Mouse (Mus musculus) heart, adult 2 months (tissue): ENCODE data around the gene Nyap1. TPM values are rescaled to one million over a fixed set of nuclear protein-coding genes. Genes with fewer than 3 reads are reported as not detected.

Experiments
- DNase-seq, 2 experiments: peaks; one replicate each; pipeline ENCODE4 v3.0.0; 2021
- H3K27ac ChIP-seq: fragments of 200-600 bp; 2 replicates; pipeline ENCODE4 v1.8.1; 2022
- H3K27me3 ChIP-seq: fragments of 200-500 bp; 2 replicates; pipeline ENCODE4 v1.6.1; 2012; ENCODE audit warnings: mild to moderate bottlenecking, low read length, inconsistent platforms, mixed read lengths; ENCODE audit not compliant: control insufficient read depth, insufficient read depth
- H3K36me3 ChIP-seq: fragments of 200-500 bp; 2 replicates; pipeline ENCODE4 v1.6.1; 2012; ENCODE audit warnings: low read length, inconsistent platforms; ENCODE audit not compliant: control insufficient read depth, insufficient read depth
- H3K4me1 ChIP-seq: fragments of 200-500 bp; 2 replicates; pipeline ENCODE4 v1.6.1; 2011; ENCODE audit warnings: low read length; ENCODE audit not compliant: control insufficient read depth, insufficient read depth
- H3K4me3 ChIP-seq: fragments of 200-600 bp; 2 replicates; pipeline ENCODE4 v1.8.1; 2022
- H3K79me2 ChIP-seq: fragments of 200-500 bp; replicated peaks from 2 replicates; pipeline ENCODE4 v1.6.1; 2012; ENCODE audit warnings: mild to moderate bottlenecking, inconsistent platforms, low read length, moderate library complexity, mixed read lengths; ENCODE audit not compliant: control insufficient read depth, insufficient read depth
- H3K9ac ChIP-seq: fragments of 200-500 bp; 2 replicates; pipeline ENCODE4 v1.6.1; 2012; ENCODE audit warnings: low read depth, mild to moderate bottlenecking, control low read depth, inconsistent platforms, low read length, mixed read lengths
- CTCF ChIP-seq: fragments of 200-600 bp; IDR thresholded peaks from 2 replicates; pipeline ENCODE4 v1.8.1; 2022; ENCODE audit warnings: antibody characterized with exemption, mild to moderate bottlenecking, moderate library complexity
- EP300 ChIP-seq: fragments of 200-500 bp; IDR thresholded peaks from 2 replicates; pipeline ENCODE4 v1.6.1; 2011; ENCODE audit warnings: low read depth, low read length, control low read depth; ENCODE audit not compliant: insufficient read depth
- POLR2A ChIP-seq: fragments of 200-500 bp; IDR thresholded peaks from 2 replicates; pipeline ENCODE4 v1.6.1; 2011; ENCODE audit warnings: mild to moderate bottlenecking, low read depth, low read length, control low read depth; ENCODE audit not compliant: insufficient read depth
- WGBS: fragments of 180-500 bp; shearing (Covaris S2); methylation state at CpG from one replicate; pipeline ENCODE4 v1.1.7; 2018; 5-methylcytosine and 5-hydroxymethylcytosine counted together
- intact Hi-C: fragments of 180-260 bp; cut with DNase I; formaldehyde crosslinking; loops from one replicate; pipeline ENCODE4 v1.15.1; 2025
- polyA plus RNA-seq: library from polyadenylated mRNA; depleted of rRNA; stranded (reverse); fragments of >200 nt; gene quantifications from 2 replicates; pipeline ENCODE4 v1.2.3, GENCODE M21; 2012
- total RNA-seq, 2 experiments: library from RNA; stranded (reverse); gene quantifications; 2 replicates each; pipeline ENCODE4 v1.2.3; 2021

Nyap1 gene
- total and polyA plus RNA-seq, 3 experiments = 0.94 to 1.7 (median 1.2) TPM

DNA sequence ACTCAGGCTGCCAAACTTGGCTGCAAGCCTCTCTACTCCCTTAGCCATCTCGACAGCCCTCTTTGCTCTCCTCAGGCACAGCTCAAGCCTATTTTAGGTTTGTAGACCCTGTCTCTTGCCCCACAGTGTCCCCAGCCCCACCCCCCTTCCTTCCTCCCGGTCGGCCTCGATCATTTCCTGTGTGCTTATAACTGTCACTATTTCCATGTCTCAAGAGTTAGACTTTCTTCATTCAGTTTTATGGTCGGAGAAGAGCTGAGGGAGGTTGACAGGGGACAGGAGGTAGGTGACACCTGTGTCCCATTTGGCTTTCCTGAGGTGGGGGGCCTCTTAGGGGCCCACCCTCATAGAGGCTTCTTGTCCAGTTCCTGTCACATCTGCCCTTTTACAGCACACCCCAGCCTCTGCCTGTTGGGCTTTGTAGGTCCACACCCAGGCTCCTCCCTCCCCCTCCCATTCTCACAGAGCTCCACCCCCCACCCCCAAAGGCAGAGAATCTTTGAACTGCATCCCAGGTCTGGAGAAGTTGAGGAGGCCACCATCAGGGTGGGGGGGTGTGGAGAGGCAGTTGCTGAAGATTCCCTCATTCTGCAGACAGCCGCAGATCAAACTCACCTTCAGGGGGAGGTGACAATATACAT is 7.9 kb upstream of the Nyap1 start:
- peaks cover 12% of the 10 kb centered on the region for H3K4me1 ChIP-seq
- peak overlapping the region; percentile 37 for H3K4me3 ChIP-seq
- TF ChIP-seq EP300 (0 out of 2 replicates have a peak, but pooled peaks have one; percentile 15), POLR2A (peak; percentile 44; the same call in 1 of the 2 replicates), CTCF (no peak)
- intact Hi-C loops = loop anchor here (5.0 kb wide), 2 partner anchors 217 to 237 kb away; partner anchors contain the start of genes Epo and Gnb2
- H3K36me3 ChIP-seq = peaks cover 18% of the 10 kb centered on the region; the same call in 1 of the 2 replicates
- no peaks in the 10 kb centered on the region for H3K79me2 ChIP-seq
- no peaks in the 10 kb centered on the region for H3K27me3 ChIP-seq
- H3K9ac ChIP-seq = peak overlapping the region; percentile 37; the same call in 1 of the 2 replicates
- H3K27ac ChIP-seq = peak overlapping the region; percentile 99
- 9% methylated on average over 6 of the region's 6 CpGs for WGBS
- DNase-seq = peak; percentile 37 to 40

DNA sequence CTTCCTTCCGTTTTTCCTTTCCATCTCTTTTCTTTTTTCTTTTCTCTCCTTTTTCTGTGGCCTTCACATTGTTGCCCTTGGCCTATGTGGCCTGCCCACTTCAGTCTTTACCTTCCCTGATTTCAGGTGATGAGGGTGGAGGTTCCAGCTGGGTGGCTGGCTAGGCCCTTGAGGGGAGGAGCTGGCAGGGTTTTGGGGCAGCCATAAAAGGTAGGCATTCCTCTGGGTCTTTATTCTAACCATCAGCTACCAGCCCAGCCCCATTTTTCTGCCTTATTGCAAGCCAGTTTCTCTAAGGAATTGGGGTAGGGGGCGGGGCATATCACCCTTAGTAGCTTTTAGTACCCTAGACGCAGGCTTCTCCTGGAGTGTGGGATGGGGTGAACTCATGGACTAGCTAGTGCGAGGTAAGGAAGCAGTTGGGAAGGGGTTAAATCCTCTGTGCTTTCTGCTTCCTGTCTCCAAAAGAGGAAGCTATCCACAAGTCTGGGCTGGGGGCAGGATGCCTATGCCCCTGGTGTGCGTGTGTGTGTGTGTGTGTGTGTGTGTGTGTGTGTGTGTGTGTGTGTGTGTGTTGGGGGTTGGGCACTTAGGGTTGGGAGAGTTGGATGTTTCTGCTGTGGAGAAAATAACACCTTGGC is 6.8 kb upstream of the Nyap1 start:
- Histone ChIP-seq H3K27ac (peak overlapping the region; percentile 99), H3K79me2 (no peaks in the 10 kb centered on the region), H3K9ac (peak overlapping the region; percentile 56), H3K4me1 (peaks cover 10% of the 10 kb centered on the region), H3K4me3 (peak overlapping the region; percentile 44), H3K36me3 (peaks cover 13% of the 10 kb centered on the region; the same call in 1 of the 2 replicates), H3K27me3 (no peaks in the 10 kb centered on the region)
- TF ChIP-seq POLR2A = no peak
- no peak for TF ChIP-seq CTCF
- TF ChIP-seq EP300 = 0 out of 2 replicates have a peak, but pooled peaks have one; percentile 27
- intact Hi-C loops = loop anchor here (5.0 kb wide), 2 partner anchors 216 to 236 kb away; partner anchors contain the start of genes Epo and Gnb2
- WGBS = 10% methylated on average over 5 of the region's 5 CpGs
- DNase-seq = peak; percentile 53 to 67

DNA sequence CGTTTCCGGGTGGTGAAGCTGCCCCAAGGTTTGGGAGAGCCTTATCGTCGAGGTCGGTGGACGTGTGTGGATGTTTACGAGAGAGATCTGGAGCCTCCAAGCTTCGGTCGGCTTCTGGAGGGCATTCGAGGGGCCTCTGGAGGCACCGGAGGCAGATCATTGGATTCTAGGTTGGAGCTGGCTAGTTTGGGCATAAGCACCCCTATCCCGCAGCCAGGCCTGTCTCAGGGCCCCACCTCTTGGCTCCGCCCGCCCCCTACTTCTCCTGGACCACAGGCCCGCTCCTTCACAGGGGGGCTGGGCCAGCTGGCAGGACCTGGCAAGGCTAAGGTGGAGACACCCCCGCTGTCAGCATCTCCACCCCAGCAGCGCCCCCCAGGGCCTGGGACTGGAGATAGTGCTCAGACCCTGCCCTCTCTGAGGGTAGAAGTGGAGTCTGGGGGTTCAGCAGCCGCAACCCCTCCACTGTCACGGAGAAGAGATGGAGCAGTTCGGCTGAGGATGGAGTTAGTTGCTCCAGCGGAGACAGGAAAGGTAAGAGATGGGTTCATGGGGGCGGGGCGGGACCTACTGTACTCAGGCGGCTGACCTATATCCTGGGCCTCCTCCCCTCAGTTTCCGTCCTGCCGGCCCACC is 6.0 kb upstream of the Nyap1 start:
- WGBS = 2% methylated on average over 26 of the region's 26 CpGs
- H3K27me3 ChIP-seq = no peaks in the 10 kb centered on the region
- TF ChIP-seq POLR2A = no peak
- TF ChIP-seq EP300 = no peak
- peak; percentile 29 for TF ChIP-seq CTCF
- intact Hi-C loops = loop anchor here (5.0 kb wide), 2 partner anchors 215 to 235 kb away; partner anchors contain the start of genes Epo and Gnb2
- peaks cover 10% of the 10 kb centered on the region; the same call in 1 of the 2 replicates for H3K36me3 ChIP-seq
- peak overlapping the region; percentile 59 for H3K4me3 ChIP-seq
- H3K4me1 ChIP-seq = peaks cover 8% of the 10 kb centered on the region
- peak overlapping the region; percentile 99 for H3K27ac ChIP-seq
- peak overlapping the region; percentile 87 for H3K9ac ChIP-seq
- DNase-seq = peak; percentile 74 to 82
- H3K79me2 ChIP-seq = no peaks in the 10 kb centered on the region

DNA sequence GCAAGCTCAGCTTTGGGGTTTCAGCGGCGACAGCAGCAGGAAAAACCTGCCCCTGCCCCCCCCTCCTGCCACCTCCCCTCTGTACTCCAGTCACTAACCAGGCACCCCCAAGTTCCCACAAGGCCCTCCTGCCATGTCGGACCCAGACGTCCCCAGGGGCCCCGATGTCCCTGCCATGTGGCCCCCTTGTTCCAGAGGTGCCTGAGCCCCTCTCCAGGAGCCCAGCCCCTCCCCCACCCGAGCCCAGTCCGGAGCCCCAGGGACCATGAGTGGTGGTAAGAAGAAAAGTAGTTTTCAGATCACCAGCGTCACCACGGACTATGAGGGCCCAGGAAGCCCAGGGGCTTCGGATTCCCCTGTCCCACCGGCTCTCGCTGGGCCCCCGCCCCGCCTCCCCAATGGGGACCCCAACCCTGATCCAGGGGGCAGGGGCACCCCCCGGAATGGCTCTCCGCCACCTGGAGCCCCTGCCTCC is 5.5 kb upstream of the Nyap1 start:
- WGBS = 2% methylated on average over 16 of the region's 16 CpGs
- no peak for TF ChIP-seq POLR2A
- TF ChIP-seq CTCF = no peak
- TF ChIP-seq EP300 = no peak
- intact Hi-C loops = loop anchor here (5.0 kb wide), 2 partner anchors 215 to 235 kb away; partner anchors contain the start of genes Epo and Gnb2
- peak overlapping the region; percentile 87 for H3K9ac ChIP-seq
- H3K27ac ChIP-seq = peak overlapping the region; percentile 99
- no peaks in the 10 kb centered on the region for H3K27me3 ChIP-seq
- H3K4me3 ChIP-seq = peak overlapping the region; percentile 59
- peak; percentile 55 to 67 for DNase-seq
- peaks cover 5% of the 10 kb centered on the region; the same call in 1 of the 2 replicates for H3K36me3 ChIP-seq
- H3K4me1 ChIP-seq = peaks cover 6% of the 10 kb centered on the region
- H3K79me2 ChIP-seq = no peaks in the 10 kb centered on the region

DNA sequence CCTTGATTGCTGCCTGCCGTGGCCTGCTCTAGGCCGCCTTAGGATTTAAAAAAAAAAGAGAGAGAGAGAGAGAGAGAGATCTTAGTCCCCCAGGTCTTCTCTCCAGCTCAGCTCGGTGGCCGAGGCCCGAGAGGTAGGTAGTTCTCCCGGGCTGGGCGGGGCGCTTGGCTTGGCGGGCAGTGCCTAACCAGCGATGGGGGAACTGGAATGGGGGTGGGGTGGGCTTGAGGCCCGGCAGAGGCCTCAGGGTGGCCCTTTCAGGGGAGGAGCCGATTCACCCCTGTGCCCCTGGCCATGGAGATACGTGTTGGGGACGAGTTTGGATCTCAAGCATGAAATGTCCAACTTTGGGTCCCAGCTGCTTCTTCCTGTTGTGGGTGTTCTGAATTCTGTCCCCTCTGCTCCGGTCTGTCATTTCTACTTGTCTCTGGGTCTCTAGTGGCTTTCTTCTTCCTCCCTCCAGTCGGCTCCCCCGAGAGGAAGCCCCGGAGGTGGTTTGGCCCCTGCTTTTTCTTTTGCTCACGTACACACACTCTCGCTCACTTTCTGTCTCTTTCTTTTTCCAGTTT is 5.0 kb upstream of the Nyap1 start:
- peak overlapping the region; percentile 87 for H3K9ac ChIP-seq
- H3K4me1 ChIP-seq = peaks cover 6% of the 10 kb centered on the region
- WGBS = 0% methylated on average over 20 of the region's 20 CpGs
- peak overlapping the region; percentile 99 for H3K27ac ChIP-seq
- H3K4me3 ChIP-seq = peak overlapping the region; percentile 59
- TF ChIP-seq POLR2A = peak; percentile 32; the same call in 1 of the 2 replicates
- TF ChIP-seq CTCF = no peak
- 0 out of 2 replicates have a peak, but pooled peaks have one; percentile 6 for TF ChIP-seq EP300
- peaks cover 2% of the 10 kb centered on the region; the same call in 1 of the 2 replicates for H3K36me3 ChIP-seq
- DNase-seq = peak; percentile 81 to 85
- H3K27me3 ChIP-seq = no peaks in the 10 kb centered on the region
- H3K79me2 ChIP-seq = no peaks in the 10 kb centered on the region
- intact Hi-C loops = loop anchor here (5.0 kb wide), 2 partner anchors 214 to 234 kb away; partner anchors contain the start of genes Epo and Gnb2
